Mouse (Mus musculus) cerebellum, adult 2 months (tissue): Measurements from ENCODE around the gene Akap11. TPM values are rescaled to one million over a fixed set of nuclear protein-coding genes. Genes with fewer than 3 reads are reported as not detected.

Experiments used
- DNase-seq, 2 experiments: peaks; one replicate each; pipeline ENCODE4 v3.0.0; 2021
- H3K27ac ChIP-seq: fragments of 200-500 bp; 2 replicates; pipeline ENCODE4 v1.5.1; 2012; ENCODE audit warnings: low read length, control low read depth, inconsistent platforms; ENCODE audit not compliant: insufficient read depth
- H3K27me3 ChIP-seq: fragments of 200-500 bp; 2 replicates; pipeline ENCODE4 v1.6.1; 2012; ENCODE audit warnings: inconsistent platforms, mild to moderate bottlenecking, low read length, moderate library complexity; ENCODE audit not compliant: control insufficient read depth, insufficient read depth
- H3K4me1 ChIP-seq: fragments of 200-500 bp; 2 replicates; pipeline ENCODE4 v1.6.1; 2011; ENCODE audit warnings: low read length; ENCODE audit not compliant: control insufficient read depth, insufficient read depth
- H3K4me3 ChIP-seq: fragments of 200-500 bp; replicated peaks from 2 replicates; pipeline ENCODE3; 2011; ENCODE audit warnings: mild to moderate bottlenecking, low read depth, low read length, control low read depth; ENCODE audit not compliant: insufficient read depth
- CTCF ChIP-seq: fragments of 200-500 bp; IDR thresholded peaks from 2 replicates; pipeline ENCODE4 v1.5.1; 2011; ENCODE audit warnings: low read depth, mild to moderate bottlenecking, control low read depth, low read length, moderate library complexity, borderline replicate concordance; ENCODE audit not compliant: insufficient read depth
- POLR2A ChIP-seq: fragments of 200-500 bp; IDR thresholded peaks from 2 replicates; pipeline ENCODE4 v1.6.1; 2011; ENCODE audit warnings: low read length, control low read depth, borderline replicate concordance; ENCODE audit not compliant: insufficient read depth
- WGBS: fragments of 180-500 bp; shearing (Covaris S2); methylation state at CpG from one replicate; pipeline ENCODE4 v1.1.7; 2018; 5-methylcytosine and 5-hydroxymethylcytosine counted together
- polyA plus RNA-seq: library from polyadenylated mRNA; depleted of rRNA; stranded (reverse); fragments of >200 nt; gene quantifications from 2 replicates; pipeline ENCODE4 v1.2.3, GENCODE M21; 2012

Akap11 gene
- polyA plus RNA-seq, 1 experiment = 51.0 TPM

- DNase-seq = no peak
- no peak overlapping the region for H3K4me3 ChIP-seq
- TF ChIP-seq POLR2A = no peak
- no peak for TF ChIP-seq CTCF
- H3K27ac ChIP-seq = no peak overlapping the region
- 83% methylated on average over 3 of the region's 3 CpGs for WGBS
- peaks cover 15% of the 10 kb centered on the region for H3K4me1 ChIP-seq
- no peaks in the 10 kb centered on the region for H3K27me3 ChIP-seq
Measured at GRCm38 (mm10) chr14:78526475-78526874, 10.1 kb downstream of the Akap11 start.

- no peak for DNase-seq
- Histone ChIP-seq H3K27ac (no peak overlapping the region), H3K4me3 (no peak overlapping the region), H3K27me3 (no peaks in the 10 kb centered on the region), H3K4me1 (peaks cover 14% of the 10 kb centered on the region)
- TF ChIP-seq POLR2A (no peak), CTCF (no peak)
- 88% methylated on average over 3 of the region's 3 CpGs for WGBS
Measured at GRCm38 (mm10) chr14:78525611-78526457, 10.8 kb downstream of the Akap11 start.

- Histone ChIP-seq H3K4me1 (peaks cover 10% of the 10 kb centered on the region), H3K27ac (no peak overlapping the region), H3K27me3 (no peaks in the 10 kb centered on the region), H3K4me3 (no peak overlapping the region)
- TF ChIP-seq POLR2A (no peak), CTCF (no peak)
- DNase-seq = no peak
- 92% methylated on average over 2 of the region's 2 CpGs for WGBS
Measured at GRCm38 (mm10) chr14:78525059-78525458, 11.5 kb downstream of the Akap11 start.

GRCm38 (mm10) chr14:78510713-78511112 lies 25.9 kb downstream of the Akap11 start:
- Histone ChIP-seq H3K27me3 (no peaks in the 10 kb centered on the region), H3K4me3 (no peak overlapping the region), H3K27ac (no peak overlapping the region), H3K4me1 (no peaks in the 10 kb centered on the region)
- 71% methylated on average over 9 of the region's 9 CpGs for WGBS
- DNase-seq = no peak
- TF ChIP-seq POLR2A = no peak
- TF ChIP-seq CTCF = no peak

DNA sequence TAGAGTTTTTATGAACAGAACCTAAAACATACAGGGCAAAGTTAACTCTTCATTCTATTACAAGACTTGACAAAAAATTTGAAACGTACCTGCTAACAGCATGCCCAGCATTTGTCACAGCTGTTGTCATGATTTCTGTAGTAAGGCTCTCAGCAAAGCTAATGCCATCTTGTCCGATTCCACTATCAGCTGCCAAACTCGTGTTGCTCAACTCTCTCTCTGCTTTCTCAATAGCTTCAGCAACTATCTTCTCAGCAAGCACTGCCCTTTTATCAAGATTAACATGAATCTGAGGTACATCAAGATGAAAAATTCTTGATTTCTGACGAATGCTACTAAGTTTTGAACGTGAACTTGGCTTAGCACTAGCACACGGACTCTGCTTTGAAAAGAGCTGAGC lies 26.8 kb downstream of the Akap11 start:
- Histone ChIP-seq H3K4me1 (no peaks in the 10 kb centered on the region), H3K27ac (no peak overlapping the region), H3K4me3 (no peak overlapping the region), H3K27me3 (no peaks in the 10 kb centered on the region)
- WGBS = 90% methylated on average over 6 of the region's 6 CpGs
- DNase-seq = no peak
- no peak for TF ChIP-seq CTCF
- TF ChIP-seq POLR2A = no peak

DNA sequence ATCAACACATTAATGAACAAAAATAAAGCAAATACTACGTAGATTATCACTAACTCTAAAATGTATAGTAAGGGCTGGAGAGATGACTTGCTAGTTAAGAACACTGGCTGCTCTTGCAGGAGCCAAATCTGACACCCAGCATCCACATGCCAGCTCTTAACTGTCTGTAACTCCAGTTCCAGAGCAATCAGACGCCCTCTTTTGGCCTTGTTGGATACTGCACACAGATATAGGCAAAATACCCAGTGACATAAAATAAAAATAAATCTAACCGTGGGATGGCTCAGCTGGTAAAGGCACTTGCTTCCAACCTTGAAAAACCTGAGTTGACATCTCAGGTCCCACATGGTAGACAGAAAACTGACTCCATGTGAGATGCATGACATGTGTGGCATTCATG lies 36.0 kb downstream of the Akap11 start:
- H3K27ac ChIP-seq = no peak overlapping the region
- H3K4me3 ChIP-seq = no peak overlapping the region
- H3K4me1 ChIP-seq = no peaks in the 10 kb centered on the region
- no peak for TF ChIP-seq POLR2A
- no peak for TF ChIP-seq CTCF
- no peak for DNase-seq
- WGBS = 70% methylated on average over 3 of the region's 3 CpGs
- no peaks in the 10 kb centered on the region for H3K27me3 ChIP-seq

DNA sequence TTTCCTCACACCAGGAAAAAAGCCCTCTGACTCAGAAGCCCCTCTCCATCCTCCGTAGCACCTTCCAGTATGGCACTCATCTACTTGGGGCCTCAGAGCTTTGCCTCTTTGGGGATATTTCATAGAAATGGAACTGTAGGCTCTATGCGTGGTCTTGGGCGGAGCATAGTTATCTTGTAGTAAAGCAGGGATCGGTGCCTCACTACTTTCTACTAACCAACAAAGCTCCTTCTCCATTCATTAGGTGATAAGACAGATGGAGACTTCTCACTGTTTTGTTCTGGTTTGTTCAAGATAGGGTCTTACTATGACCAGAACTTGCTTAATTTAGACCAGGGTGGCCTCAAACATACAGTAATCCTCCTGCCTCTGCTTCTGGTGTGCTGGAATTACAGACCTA lies 39.9 kb downstream of the Akap11 start:
- H3K27ac ChIP-seq = no peak overlapping the region
- H3K27me3 ChIP-seq = no peaks in the 10 kb centered on the region
- no peaks in the 10 kb centered on the region for H3K4me1 ChIP-seq
- no peak overlapping the region for H3K4me3 ChIP-seq
- no peak for TF ChIP-seq CTCF
- TF ChIP-seq POLR2A = no peak
- no peak for DNase-seq
- 95% methylated on average over 4 of the region's 4 CpGs for WGBS

DNA sequence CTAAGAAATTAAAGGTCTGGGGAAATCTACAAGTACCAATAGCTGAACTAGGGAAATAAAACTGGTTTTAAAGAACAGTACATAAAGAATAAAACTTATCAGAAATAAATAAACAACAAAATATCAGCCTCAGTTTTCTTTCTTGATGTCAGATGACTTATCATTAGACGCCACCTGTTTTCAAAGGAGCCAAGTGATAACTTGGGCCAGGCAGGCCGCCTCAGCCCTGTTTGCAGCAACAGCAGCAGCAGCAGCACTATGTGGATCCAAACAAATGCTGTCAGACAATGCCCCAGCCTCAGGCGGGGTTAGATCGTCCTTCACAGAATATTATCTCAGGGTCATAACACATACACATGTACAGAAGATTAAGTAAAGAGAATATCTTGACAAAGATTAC lies 41.4 kb downstream of the Akap11 start:
- Histone ChIP-seq H3K27me3 (no peaks in the 10 kb centered on the region), H3K4me1 (no peaks in the 10 kb centered on the region), H3K27ac (no peak overlapping the region), H3K4me3 (no peak overlapping the region)
- no peak for DNase-seq
- WGBS = 84% methylated on average over 4 of the region's 4 CpGs
- TF ChIP-seq CTCF (no peak), POLR2A (no peak)
